30 mouse cellular contexts compared by ENCODE assay signal in the genomic region with DNA sequence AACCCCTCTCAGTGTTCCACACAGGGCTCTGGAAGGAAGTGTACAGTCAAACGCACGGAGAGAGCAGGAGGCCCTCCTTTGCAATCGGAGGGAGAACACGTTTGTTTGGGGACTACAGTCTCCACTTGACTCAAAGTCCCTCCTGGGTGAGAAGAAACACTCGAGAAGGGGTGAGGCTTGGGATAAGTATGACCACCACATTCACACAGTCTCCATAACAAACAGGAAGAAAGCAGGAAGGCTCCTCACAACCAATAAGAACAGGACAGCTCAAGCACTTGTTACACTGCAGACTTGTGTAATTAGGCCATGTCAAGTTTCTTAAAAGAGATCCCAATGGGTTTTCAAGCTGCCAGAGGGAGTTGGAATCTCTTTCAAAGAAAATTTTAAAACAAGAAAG. TPM values are rescaled to one million over a fixed set of nuclear protein-coding genes. Genes with fewer than 3 reads are reported as not detected.
A peak's percentile ranks its signal among the peaks of the same experiment; 100 is the strongest.
DNase-seq lines count a peak whose midpoint lies in the region; ATAC-seq and TF ChIP-seq lines count a peak whose summit lies in the region.
"Had no signal": no experiment of that assay in that cellular context is flagged by ENCODE, and none has a peak within 500 bp of the region (broad histone marks: within the 10 kb centered on the region; RNA-seq: fewer than 3 reads in every experiment).

No protein-coding gene starts in this region.

- peaks cover 2% of the 10 kb centered on the region; the same call in 1 of the 2 replicates for H3K27me3 ChIP-seq in heart, adult 2 months (ENCODE audit: control insufficient read depth, insufficient read depth, low read length)
- peaks cover 20% of the 10 kb centered on the region for H3K27me3 ChIP-seq in lung, embryonic 16.5 days (ENCODE audit: control insufficient read depth, insufficient read depth, low read depth, low read length)
- H3K27me3 ChIP-seq: CH12.LX, Patski had no signal

- H3K9ac ChIP-seq in heart, adult 2 months (ENCODE audit: low read depth, low read length) = no peak overlapping the region
- no peak overlapping the region for H3K9ac ChIP-seq in lung, embryonic 16.5 days (ENCODE audit: low read length)
- H3K9ac ChIP-seq: embryonic facial prominence, embryonic 12.5 days; embryonic facial prominence, embryonic 15.5 days; forebrain, postnatal 0 days; heart, embryonic 12.5 days; heart, embryonic 15.5 days; hindbrain, embryonic 13.5 days had no signal

- H3K27ac ChIP-seq in heart, adult 2 months = peak overlapping the region; percentile 4
- peak overlapping the region; percentile 57 for H3K27ac ChIP-seq in lung, embryonic 16.5 days (ENCODE audit: low read length)
- H3K27ac ChIP-seq: embryonic facial prominence, embryonic 12.5 days; embryonic facial prominence, embryonic 15.5 days; heart, embryonic 15.5 days; hindbrain, embryonic 10.5 days; hindbrain, embryonic 13.5 days had no signal

- no peaks in the 10 kb centered on the region for H3K79me2 ChIP-seq in heart, adult 2 months (replicated peaks; ENCODE audit: control insufficient read depth, insufficient read depth, low read length)

- intact Hi-C loops in heart, adult 2 months (cut with DNase I) = loop anchor here (5.0 to 10.0 kb wide), 3 partner anchors 84 to 344 kb away; a partner anchor contains a TSS

- H3K4me3 ChIP-seq in heart, adult 2 months = no peak overlapping the region
- H3K4me3 ChIP-seq in lung, embryonic 16.5 days (ENCODE audit: low read length) = no peak overlapping the region
- H3K4me3 ChIP-seq: embryonic facial prominence, embryonic 12.5 days; embryonic facial prominence, embryonic 15.5 days; heart, embryonic 12.5 days; heart, embryonic 15.5 days; hindbrain, embryonic 10.5 days; hindbrain, embryonic 13.5 days had no signal

- no peak for TF ChIP-seq EP300 in heart, adult 2 months (IDR thresholded peaks at IDR 0.05; ENCODE audit: insufficient read depth, low read depth, low read length)

- ATAC-seq in lung, embryonic 16.5 days (ENCODE audit: low read depth) = peak; percentile 8; the same call in 1 of the 2 replicates
- ATAC-seq: forebrain, embryonic 14.5 days; forebrain, postnatal 0 days; hindbrain, embryonic 16.5 days; Patski had no signal

- H3K9me3 ChIP-seq in lung, embryonic 16.5 days (ENCODE audit: control insufficient read depth, low read length) = no peaks in the 10 kb centered on the region
- H3K9me3 ChIP-seq: embryonic facial prominence, embryonic 12.5 days; embryonic facial prominence, embryonic 15.5 days; heart, embryonic 12.5 days; heart, embryonic 15.5 days; hindbrain, embryonic 10.5 days; hindbrain, embryonic 13.5 days had no signal

- no peak for TF ChIP-seq CTCF in heart, adult 2 months (IDR thresholded peaks at IDR 0.05)

- no peaks in the 10 kb centered on the region; the same call in none of the 2 replicates for H3K36me3 ChIP-seq in heart, adult 2 months (ENCODE audit: control insufficient read depth, insufficient read depth, low read length)
- no peaks in the 10 kb centered on the region for H3K36me3 ChIP-seq in lung, embryonic 16.5 days (ENCODE audit: control insufficient read depth, insufficient read depth, low read length)
- H3K36me3 ChIP-seq: embryonic facial prominence, embryonic 12.5 days; embryonic facial prominence, embryonic 15.5 days; G1E; heart, embryonic 12.5 days; heart, embryonic 15.5 days; hindbrain, embryonic 10.5 days; hindbrain, embryonic 13.5 days had no signal

- no peak for DNase-seq in heart, adult 2 months
- DNase-seq in heart, adult 9 months (ENCODE audit: low spot score in 2 of 2) = no peak
- DNase-seq in lung, postnatal 36 days = no peak
- DNase-seq in retina, embryonic 14.5 days (ENCODE audit: low spot score) = peak; percentile 5
- DNase-seq in retina, postnatal 1 day = no peak
- no peak for DNase-seq in spleen, postnatal 36 days (ENCODE audit: low spot score in 2 of 2)
- DNase-seq: adrenal gland, adult 2 months; adrenal gland, postnatal 14 days; B cell, adult 2 months; cerebellum, adult 11 months; cerebellum, adult 2 months; cerebellum, adult 9-11 months; forebrain, postnatal 0 days; gastrocnemius, postnatal 36 days; heart, postnatal 36 days had no signal

- H3K4me2 ChIP-seq in lung, embryonic 16.5 days (ENCODE audit: low read depth, low read length) = no peak overlapping the region
- H3K4me2 ChIP-seq: embryonic facial prominence, embryonic 12.5 days; embryonic facial prominence, embryonic 15.5 days; heart, embryonic 12.5 days; heart, embryonic 15.5 days; hindbrain, embryonic 13.5 days had no signal

- no peak for TF ChIP-seq POLR2A in heart, adult 2 months (IDR thresholded peaks at IDR 0.05; ENCODE audit: insufficient read depth, low read depth, low read length)

- WGBS in heart, adult 2 months = 67% methylated on average over 5 of the region's 5 CpGs
- 36% methylated on average over 5 of the region's 5 CpGs for WGBS in lung, embryonic 16.5 days

- peaks cover 2% of the 10 kb centered on the region for H3K4me1 ChIP-seq in heart, adult 2 months (ENCODE audit: control insufficient read depth, insufficient read depth, low read length)
- H3K4me1 ChIP-seq in lung, embryonic 16.5 days (replicated peaks; ENCODE audit: control insufficient read depth, insufficient read depth, low read length) = peaks cover 13% of the 10 kb centered on the region; the same call in 1 of the 2 replicates

RNA-seq across cellular contexts. Expression of a gene that starts 2.4 kb away (rescaled TPM):
- 1 to 10 TPM; 1.8 to 10.0 TPM for total RNA-seq in heart, adult 2 months (2021)
- 3.7 and 4.1 TPM in 2 replicates for polyA plus RNA-seq in heart, adult 2 months (2012; rRNA removed)
- 1.9 and 2.0 TPM in 2 replicates for polyA plus RNA-seq in lung, embryonic 16.5 days (2015; fragmentation: Nextera tagmentation; extraction: Ambion mirVana)
- total RNA-seq: CH12.LX; common myeloid progenitor, adult 5-6 weeks; granulocyte monocyte progenitor cell, adult 5-6 weeks had no signal
- polyA plus RNA-seq: forebrain, embryonic 11.5 days; G1E had no signal
